Mouse (Mus musculus): ENCODE measurements around the gene Lime1. TPM values are rescaled to one million over a fixed set of nuclear protein-coding genes. Genes with fewer than 3 reads are reported as not detected.

Gene Lime1
- total RNA-seq, 1 experiment, result 30.8 TPM

DNA sequence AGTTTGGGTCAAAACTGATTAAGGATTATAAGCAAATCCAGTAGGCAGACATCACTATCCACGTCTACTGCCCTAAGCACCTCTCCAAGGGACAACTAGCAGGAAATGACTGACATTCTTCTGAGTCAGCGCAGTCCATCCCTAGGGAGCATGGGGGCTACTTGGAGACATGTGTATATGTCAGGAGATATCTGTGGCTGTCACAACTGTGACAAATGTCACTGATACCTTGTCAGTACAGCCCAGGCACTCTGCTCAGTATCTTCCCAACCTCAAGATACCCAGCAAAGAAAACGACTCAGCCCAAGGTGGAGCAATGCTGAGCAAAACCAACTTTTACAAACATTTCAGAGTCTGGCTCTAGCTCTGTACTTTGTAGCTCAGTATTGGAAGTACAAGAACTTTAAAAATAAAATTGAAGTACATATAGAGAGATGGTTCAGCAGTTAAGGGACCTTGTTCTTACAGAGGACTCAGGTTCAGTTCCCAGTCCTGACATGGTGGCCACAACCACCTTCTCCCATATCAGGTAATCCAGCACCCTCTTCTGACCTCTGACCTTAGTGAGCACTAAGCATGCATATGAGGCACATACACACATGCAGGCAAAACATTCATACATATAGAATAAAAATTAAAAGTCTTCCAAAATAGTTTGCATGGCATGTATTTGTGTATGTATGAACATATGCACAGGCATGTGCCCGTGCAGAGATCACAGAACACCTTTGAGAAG lies 41.2 kb downstream of the Lime1 start:
- H3K9ac ChIP-seq (ENCODE audit: insufficient read depth, low read depth, low read length, poor library complexity, severe bottlenecking), result no peak overlapping the region
- no peak for DNase-seq (ENCODE audit: low read depth, low spot score)
- in situ Hi-C loops (cut with MboI; ENCODE audit: low sequenced_read_pairs in 2 of 2, unreplicated experiment in 2 of 2), result no loop called here
- no peaks in the 10 kb centered on the region for H3K36me3 ChIP-seq (ENCODE audit: control insufficient read depth, insufficient read depth, low read length, poor library complexity, severe bottlenecking)
- TF ChIP-seq HCFC1 (IDR thresholded peaks at IDR 0.05; ENCODE audit: borderline replicate concordance, insufficient read depth, low read length) (no peak), ZC3H11A (IDR thresholded peaks at IDR 0.05; ENCODE audit: borderline replicate concordance, low read depth, low read length) (no peak), ZNF384 (IDR thresholded peaks at IDR 0.05; ENCODE audit: low read depth, low read length) (no peak), MAFK (IDR thresholded peaks at IDR 0.05; ENCODE audit: insufficient read depth, low read depth, low read length) (no peak), CHD2 (IDR thresholded peaks at IDR 0.05; ENCODE audit: low read depth, low read length) (no peak)
- no peak overlapping the region for H3K27ac ChIP-seq (ENCODE audit: insufficient read depth, low read depth, low read length, poor library complexity, severe bottlenecking)
- H3K4me1 ChIP-seq (ENCODE audit: control insufficient read depth in 2 of 2, insufficient read depth in 2 of 2, low read length in 2 of 2, poor library complexity in 1 of 2), result no peaks in the 10 kb centered on the region
- H3K4me3 ChIP-seq (ENCODE audit: insufficient read depth in 1 of 2, low read depth in 1 of 2, low read length in 2 of 2, poor library complexity in 1 of 2, severe bottlenecking in 1 of 2), result no peak overlapping the region
- no peaks in the 10 kb centered on the region for H3K9me3 ChIP-seq (ENCODE audit: control insufficient read depth, insufficient read depth, low read depth, low read length)

DNA sequence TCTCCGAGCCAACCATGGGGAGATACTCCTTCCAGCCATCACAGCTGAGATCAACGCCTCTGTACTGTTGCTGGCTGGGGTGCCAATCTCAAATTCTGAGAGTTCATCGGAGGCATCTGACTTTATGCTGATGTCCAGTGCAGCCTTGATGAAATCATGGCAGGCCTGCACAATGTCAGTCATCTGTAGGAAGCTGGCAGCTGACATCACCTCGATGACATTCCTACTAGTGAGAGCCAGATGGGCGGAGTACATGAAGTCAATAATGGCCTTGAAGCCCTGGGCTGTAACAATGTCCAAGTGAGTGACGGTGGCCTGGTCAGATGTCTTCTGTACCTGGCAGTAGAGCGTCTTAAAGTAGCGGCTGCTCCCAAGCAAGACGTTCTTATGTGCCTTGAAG lies 44.0 kb downstream of the Lime1 start:
- in situ Hi-C loops (cut with MboI; ENCODE audit: low sequenced_read_pairs in 2 of 2, unreplicated experiment in 2 of 2), result no loop called here
- Histone ChIP-seq H3K4me1 (ENCODE audit: control insufficient read depth in 2 of 2, insufficient read depth in 2 of 2, low read length in 2 of 2, poor library complexity in 1 of 2) (no peaks in the 10 kb centered on the region), H3K9ac (ENCODE audit: insufficient read depth, low read depth, low read length, poor library complexity, severe bottlenecking) (no peak overlapping the region), H3K4me3 (ENCODE audit: insufficient read depth in 1 of 2, low read depth in 1 of 2, low read length in 2 of 2, poor library complexity in 1 of 2, severe bottlenecking in 1 of 2) (no peak overlapping the region), H3K9me3 (ENCODE audit: control insufficient read depth, insufficient read depth, low read depth, low read length) (no peaks in the 10 kb centered on the region), H3K36me3 (ENCODE audit: control insufficient read depth, insufficient read depth, low read length, poor library complexity, severe bottlenecking) (no peaks in the 10 kb centered on the region), H3K27ac (ENCODE audit: insufficient read depth, low read depth, low read length, poor library complexity, severe bottlenecking) (no peak overlapping the region)
- TF ChIP-seq ZNF384 (IDR thresholded peaks at IDR 0.05; ENCODE audit: low read depth, low read length) (no peak), ZC3H11A (IDR thresholded peaks at IDR 0.05; ENCODE audit: borderline replicate concordance, low read depth, low read length) (no peak), HCFC1 (IDR thresholded peaks at IDR 0.05; ENCODE audit: borderline replicate concordance, insufficient read depth, low read length) (no peak)
- no peak for DNase-seq (ENCODE audit: low read depth, low spot score)

Other genes with a start within 250 kb of the Lime1 start
- gene Kcnq2, start 244.8 kb upstream of the Lime1 start, total RNA-seq (2012; rRNA removed), result 4.6 and 11.6 TPM in 2 replicates
- gene Eef1a2, start 223.1 kb upstream of the Lime1 start, total RNA-seq (2012; rRNA removed), result 0.76 and 0.95 TPM in 2 replicates
- gene Ppdpf, start 192.8 kb upstream of the Lime1 start, total RNA-seq (2012; rRNA removed), result 67.1 and 71.8 TPM in 2 replicates
- gene Ptk6, start 177.3 kb upstream of the Lime1 start, total RNA-seq (2012; rRNA removed), result 0.11 and 0.22 TPM in 2 replicates
- 0.67 and 0.79 TPM in 2 replicates for gene Srms, start 166.9 kb upstream of the Lime1 start, total RNA-seq (2012; rRNA removed)
- 0.21 TPM in 1 of 2 replicates, not detected in the other for gene Fndc11, start 160.1 kb upstream of the Lime1 start, total RNA-seq (2012; rRNA removed)
- 2.2 and 3.4 TPM in 2 replicates for gene Helz2, start 138.1 kb upstream of the Lime1 start, total RNA-seq (2012; rRNA removed)
- 15.2 and 16.4 TPM in 2 replicates for gene Gmeb2, start 92.0 kb upstream of the Lime1 start, total RNA-seq (2012; rRNA removed)
- 7.9 and 8.6 TPM in 2 replicates for gene Stmn3, start 65.6 kb upstream of the Lime1 start, total RNA-seq (2012; rRNA removed)
- 133 and 209 TPM in 2 replicates for gene Rtel1, start 60.3 kb upstream of the Lime1 start, total RNA-seq (2012; rRNA removed)
- gene Zgpat, start 15.2 kb upstream of the Lime1 start, total RNA-seq (2012; rRNA removed), result 43.5 and 61.3 TPM in 2 replicates
- 32.8 and 36.3 TPM in 2 replicates for gene Arfrp1, start 14.7 kb upstream of the Lime1 start, total RNA-seq (2012; rRNA removed)
- 4.4 and 5.1 TPM in 2 replicates for gene Zbtb46, start 79.3 kb downstream of the Lime1 start, total RNA-seq (2012; rRNA removed)
- gene Abhd16b, start 113.1 kb downstream of the Lime1 start, total RNA-seq (2012; rRNA removed), result 0.36 and 0.53 TPM in 2 replicates
- 111 TPM in 2 replicates for gene Tpd52l2, start 117.1 kb downstream of the Lime1 start, total RNA-seq (2012; rRNA removed)
- gene Dnajc5, start 140.4 kb downstream of the Lime1 start, total RNA-seq (2012; rRNA removed), result 67.2 and 87.6 TPM in 2 replicates
- 24.0 and 34.5 TPM in 2 replicates for gene Uckl1, start 204.8 kb downstream of the Lime1 start, total RNA-seq (2012; rRNA removed)
- gene Prpf6, start 211.8 kb downstream of the Lime1 start, total RNA-seq (2012; rRNA removed), result 58.7 and 67.8 TPM in 2 replicates
- 38.2 and 50.7 TPM in 2 replicates for gene Zfp512b, start 212.7 kb downstream of the Lime1 start, total RNA-seq (2012; rRNA removed)
- 3.4 TPM in 2 replicates for gene Samd10, start 219.1 kb downstream of the Lime1 start, total RNA-seq (2012; rRNA removed)

Measured in ES-E14 (cell line).